Mouse (Mus musculus): ENCODE data around the gene Elf5.
A peak's percentile ranks its signal among the peaks of the same experiment; 100 is the strongest.

Elf5 gene

DNA sequence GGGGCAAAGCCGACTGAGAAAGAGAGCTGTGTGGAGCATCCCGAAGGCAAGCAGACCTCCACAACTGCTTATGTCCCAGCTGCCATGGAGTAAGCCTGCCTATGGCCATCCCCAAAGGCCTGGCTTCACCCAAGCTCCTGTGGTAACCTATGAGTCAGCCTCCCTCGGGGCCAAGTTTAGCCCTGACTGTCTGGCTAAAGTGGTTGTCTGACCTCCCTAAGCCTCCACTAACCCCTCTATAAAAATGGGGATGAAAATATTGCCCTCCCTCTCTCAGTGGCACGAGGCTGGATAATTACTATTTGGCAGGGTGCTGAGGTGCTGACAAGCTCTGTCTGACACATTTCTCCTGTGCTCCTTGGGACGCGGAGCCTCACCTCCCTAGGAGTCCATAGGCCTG lies at the start of gene Elf5:
Gene Elf5, plus strand, starts transcription at position 341 of the 400 bp plus-strand sequence.
- no peak for DNase-seq (ENCODE audit: low spot score in 2 of 2)

- DNase-seq (ENCODE audit: low spot score in 2 of 2), result no peak
Observed at GRCm38 (mm10) chr2:103372541-103372940, 38.9 kb upstream of the Elf5 start.

DNA sequence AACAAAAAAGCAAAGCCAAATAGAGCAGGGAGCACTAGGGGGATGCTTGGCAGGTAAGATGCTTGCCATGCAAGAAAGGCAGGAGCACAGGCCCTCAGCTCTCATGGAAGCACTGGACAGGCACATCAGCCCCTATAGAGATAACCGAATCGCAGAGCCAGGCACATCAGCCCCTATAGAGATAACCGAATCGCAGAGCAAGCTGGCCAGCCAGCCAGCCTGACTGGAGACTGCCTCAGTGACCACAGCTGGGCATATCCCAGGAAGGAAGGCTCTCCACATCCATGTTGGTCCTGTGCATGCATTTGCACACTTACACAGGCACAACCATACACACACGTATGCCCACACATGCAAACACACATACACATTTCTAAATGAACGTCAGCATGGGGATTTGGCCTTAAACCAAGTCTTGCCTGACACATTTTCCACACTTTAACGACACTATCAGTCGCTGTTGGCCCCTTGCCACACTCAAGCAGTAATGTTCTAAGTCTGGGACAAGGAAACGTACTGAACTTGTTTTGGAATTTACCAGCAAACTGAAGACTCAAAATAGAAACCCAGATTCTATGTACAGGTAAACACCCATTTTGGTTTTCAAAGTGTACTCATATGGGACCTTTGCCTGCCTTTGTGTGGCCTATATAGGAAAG lies 31.9 kb upstream of the Elf5 start:
- DNase-seq (ENCODE audit: low spot score in 2 of 2), result no peak

- DNase-seq (ENCODE audit: low spot score in 2 of 2), result no peak
Observed at GRCm38 (mm10) chr2:103382174-103382573, 29.3 kb upstream of the Elf5 start.

GRCm38 (mm10) chr2:103387881-103388280 lies 23.6 kb upstream of the Elf5 start:
- DNase-seq (ENCODE audit: low spot score in 2 of 2), result no peak

DNA sequence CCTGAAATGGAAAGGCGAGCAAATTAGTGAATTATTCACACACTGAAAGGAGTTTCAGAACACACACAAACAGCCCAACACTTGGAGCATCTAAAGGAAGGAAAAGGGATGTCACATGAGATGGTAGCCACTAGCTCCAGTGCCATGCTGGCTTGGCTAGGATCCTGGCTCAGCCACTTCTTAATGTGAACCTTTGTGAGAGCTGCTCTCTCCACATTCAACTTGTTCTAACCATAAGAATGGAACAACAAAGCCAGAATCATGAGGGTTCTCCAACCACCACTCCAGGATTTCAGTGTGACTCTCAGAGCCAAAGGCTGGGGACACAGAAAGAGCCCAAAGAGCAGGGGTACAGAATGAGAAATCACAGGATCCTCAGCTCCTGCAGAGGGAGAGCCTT lies 23.2 kb upstream of the Elf5 start:
- DNase-seq (ENCODE audit: low spot score in 2 of 2), result no peak

DNA sequence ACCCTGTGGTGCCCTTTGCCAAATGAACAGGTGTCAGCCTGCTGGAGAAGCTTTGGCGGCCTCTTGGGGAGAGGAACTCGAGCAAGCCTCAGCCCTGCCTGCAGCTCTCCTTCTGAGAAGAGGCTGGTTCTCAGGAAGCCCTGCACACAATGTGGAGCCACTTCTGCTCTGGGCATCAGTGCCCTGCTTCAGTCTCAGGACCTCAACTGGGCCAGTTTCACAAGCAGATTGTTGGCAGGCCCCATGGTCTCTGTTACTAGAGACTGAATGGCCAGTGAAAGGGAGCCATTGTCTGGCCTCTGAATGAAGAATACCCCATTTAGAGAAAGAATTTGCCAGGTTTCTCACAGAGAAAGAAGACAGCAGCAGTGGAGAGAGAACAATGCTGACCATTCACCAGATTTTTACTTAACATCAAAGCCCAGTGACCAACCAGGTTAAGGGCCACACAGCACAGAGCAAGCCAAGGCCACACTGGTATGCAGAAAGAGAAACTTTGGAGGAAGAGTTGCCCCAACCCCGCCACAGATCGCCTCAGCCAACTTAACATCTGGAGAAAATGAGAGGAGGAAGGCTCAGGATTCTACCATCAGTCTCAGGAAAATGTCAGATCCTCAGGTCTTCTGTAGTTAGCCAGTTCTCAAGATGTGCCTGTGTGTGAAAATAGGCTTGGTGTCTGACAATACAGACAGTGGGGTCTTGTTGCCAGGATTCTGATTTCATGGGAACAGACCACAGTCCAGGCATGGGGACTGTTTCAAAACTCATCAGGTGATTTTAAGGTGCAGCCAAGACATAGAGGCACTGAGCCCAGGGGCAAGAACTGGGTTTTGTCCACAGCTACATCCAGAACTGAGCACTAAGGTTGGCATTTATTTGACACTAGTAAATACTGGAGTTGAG lies 21.2 kb upstream of the Elf5 start:
- DNase-seq (ENCODE audit: low spot score in 2 of 2), result no peak

DNA sequence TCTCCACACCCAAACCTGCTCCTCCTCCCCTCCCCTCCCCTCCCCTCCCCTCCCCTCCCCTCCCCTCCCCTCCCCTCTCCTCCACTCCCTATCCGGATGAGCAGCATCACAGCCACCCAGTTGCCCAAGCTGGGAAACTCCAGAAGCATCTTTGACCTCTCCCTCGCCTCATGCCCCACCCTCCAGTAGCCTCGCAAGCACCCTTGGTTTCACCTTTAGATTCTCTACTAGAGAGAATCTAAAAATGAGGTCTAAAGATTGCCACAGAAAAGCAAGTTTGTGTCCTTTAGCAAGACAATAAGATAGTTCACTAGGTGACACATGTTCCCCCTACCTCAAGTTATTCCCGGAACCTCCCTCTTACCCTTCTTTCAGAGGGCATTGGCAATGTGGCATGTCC lies 19.9 kb upstream of the Elf5 start:
- no peak for DNase-seq (ENCODE audit: low spot score in 2 of 2)

- DNase-seq (ENCODE audit: low spot score in 2 of 2), result no peak
Observed at GRCm38 (mm10) chr2:103398110-103398509, 13.4 kb upstream of the Elf5 start.

DNA sequence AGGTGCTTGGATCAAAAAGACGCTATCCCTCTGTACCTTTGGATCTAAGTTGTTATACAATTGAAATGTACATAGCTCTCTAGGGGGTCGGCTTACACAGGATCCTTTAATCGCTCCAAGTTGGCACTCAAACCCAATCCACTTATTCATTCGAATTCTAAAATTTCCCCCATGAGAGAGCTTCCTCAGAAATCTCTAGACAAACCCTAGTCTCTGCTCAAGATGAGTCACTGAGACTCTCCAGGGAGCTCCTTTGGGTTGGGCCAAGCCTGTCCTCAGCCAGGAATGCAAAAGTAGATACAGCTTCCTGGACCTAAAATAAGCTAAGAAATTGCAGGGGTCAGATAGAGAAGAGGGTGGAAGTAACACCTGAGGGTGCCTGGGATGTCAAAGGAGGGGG lies 10.8 kb upstream of the Elf5 start:
- no peak for DNase-seq (ENCODE audit: low spot score in 2 of 2)

DNA sequence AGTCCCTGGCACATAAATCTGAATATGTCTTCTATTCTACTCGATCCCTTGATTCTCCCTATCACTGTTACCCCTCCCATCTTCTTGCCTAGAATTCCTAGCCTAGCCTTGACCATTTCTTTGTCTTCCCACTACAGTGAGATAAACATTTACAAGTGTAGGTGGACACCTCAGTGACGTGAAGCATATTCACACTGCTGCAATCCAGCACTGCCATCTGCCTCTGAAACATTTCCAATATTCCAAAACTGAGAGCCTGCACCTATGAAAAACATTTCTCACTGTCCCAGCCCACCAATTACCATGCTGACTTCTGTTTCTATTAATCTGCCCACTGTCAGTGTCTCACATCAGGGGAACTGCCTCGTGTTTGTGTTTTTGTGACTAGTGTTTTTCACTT lies 5.2 kb upstream of the Elf5 start:
- DNase-seq (ENCODE audit: low spot score in 2 of 2), result no peak

GRCm38 (mm10) chr2:103411816-103412215 lies 328 bp downstream of the Elf5 start:
- DNase-seq (ENCODE audit: low spot score in 2 of 2), result no peak

DNA sequence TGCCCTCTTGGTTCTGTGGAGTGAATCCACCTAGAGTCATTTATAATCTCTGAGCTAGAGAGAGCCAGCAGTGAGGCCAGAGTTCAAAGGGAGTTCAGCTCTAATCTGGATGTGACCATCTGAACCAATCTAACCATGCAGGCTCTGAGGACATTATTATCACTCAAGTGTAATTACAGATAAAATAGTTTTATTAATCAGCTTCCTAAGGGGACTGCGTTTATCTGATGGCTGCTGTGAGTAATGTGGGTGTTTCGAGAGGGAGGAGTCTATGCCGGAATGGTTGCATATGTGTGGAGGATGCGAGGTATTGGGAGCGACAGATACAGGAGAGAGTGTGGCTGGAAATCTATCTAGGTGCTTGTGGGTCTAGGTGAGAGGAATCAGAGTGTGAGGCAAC lies 1.9 kb downstream of the Elf5 start:
- DNase-seq (ENCODE audit: low spot score in 2 of 2), result no peak

DNA sequence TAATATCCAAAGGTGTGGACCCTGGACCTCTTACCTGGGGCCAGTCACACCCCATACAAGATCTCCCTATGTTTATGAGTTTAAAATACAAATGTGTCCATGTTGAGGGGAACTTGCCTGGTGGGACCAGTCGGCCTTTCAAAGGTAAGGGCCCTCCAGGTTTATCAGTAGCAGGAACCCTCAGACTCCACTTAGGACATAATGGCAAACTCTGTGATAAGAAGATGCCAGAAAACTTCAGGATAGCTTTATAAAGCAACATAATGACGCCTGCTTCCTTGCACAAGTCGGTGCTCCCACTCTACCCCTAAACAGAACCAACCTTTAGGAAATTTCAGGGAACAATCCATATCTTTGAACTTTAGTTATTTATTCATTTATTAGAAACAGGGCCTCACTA lies 4.3 kb downstream of the Elf5 start:
- no peak for DNase-seq (ENCODE audit: low spot score in 2 of 2)

DNA sequence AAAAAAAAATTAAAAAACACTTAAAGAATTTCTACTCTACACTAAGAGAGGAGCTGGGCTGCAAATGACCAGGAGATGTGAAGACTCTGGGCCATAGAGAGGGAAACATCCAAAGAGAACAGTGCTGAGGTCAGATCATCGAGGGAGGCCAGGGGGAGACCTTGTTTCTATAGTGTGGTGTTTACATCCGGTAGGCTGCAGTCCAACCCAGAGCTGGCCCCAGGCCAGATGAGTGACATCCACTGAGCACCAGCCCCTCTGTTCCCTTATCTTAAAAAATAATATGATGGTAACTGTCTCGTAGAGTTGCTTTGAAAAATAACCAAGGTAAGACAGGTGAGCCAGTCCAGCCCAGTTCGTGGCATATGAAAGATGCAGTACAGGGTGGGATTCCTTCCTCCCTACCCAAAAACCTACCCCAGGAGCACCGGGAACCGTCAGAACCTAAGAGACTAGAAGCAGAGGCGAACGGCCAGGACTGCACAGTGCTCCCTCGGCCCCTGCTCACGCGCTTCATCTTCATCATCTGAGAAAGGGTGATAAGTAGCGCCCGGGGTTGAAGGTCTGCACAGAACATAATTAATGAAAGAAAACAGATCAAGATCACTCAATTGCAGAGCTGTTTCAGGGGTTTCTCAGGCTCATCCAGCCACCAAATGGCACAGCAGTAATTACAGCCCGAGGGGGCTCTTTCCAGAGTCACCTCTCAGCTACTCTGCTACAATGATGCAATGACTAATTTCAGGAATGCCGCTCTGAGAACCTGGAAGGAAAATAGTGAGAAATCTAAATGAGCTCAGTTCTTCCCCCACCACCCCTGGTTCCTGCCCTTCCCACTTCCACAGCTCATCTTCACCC lies 9.4 kb downstream of the Elf5 start:
- no peak for DNase-seq (ENCODE audit: low spot score in 2 of 2)

GRCm38 (mm10) chr2:103423884-103424283 lies 12.4 kb downstream of the Elf5 start:
- no peak for DNase-seq (ENCODE audit: low spot score in 2 of 2)

DNA sequence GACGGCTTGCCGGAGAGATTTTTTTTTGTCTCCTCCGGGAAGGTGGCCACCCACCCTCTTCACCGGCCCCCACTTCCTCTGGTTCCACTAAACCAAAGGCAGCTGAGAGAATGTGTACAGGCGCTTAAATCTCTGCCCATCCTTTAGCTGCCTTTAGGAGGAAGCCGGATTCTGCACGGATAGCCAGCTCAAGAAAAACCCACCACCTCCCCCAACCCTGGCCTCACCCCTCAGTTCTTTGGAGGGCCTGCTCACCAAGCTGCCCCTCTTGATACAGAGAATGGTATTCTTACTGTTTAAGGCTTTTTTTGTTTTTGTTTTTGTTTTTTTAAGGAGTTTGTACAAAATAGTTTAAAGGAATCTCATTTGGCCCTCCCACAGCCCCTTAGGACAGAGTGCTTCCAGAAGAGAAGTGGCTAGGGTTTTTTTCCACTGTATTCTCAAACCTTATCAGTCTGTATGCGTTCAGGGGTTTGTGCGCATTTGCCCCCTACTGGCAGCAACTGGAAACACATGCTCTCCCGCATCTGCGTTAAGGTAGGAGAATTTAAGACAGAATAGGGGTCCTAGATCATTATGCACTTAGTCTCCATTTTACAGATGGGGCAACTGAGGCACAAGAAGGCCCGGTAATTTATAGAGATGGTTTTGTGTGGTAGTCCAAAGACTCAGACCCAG lies 13.0 kb downstream of the Elf5 start:
- peak; percentile 25 to 35 for DNase-seq (ENCODE audit: low spot score in 2 of 2)

DNA sequence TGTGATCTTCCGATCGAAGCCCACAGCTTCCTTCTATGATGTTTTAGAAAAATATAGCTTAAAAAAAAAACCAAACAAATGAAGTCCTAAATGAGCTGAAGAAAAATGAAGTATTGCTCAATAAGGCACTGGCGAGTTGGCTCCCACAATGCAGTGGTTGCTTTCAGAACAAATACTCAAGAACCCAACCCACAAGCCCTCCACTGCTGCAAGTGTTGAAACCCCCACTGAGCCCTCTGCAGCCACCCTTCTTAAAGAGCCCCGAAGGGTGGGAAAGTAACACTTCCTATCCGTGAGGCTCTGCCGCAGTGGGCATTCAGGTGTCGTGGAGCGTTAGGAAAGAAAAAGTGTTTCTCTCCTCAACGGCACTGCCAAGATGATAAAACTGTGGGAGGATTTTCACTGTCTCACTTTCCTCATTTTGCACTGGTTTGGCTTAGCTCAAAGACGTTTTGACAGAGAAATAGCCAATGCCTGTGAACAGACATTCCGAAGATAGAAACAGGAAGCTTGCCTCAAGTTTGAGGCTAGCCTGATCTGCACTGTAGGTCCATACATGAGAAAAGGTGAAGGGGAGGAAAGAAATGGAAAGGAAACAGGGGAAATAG lies 14.1 kb downstream of the Elf5 start:
- no peak for DNase-seq (ENCODE audit: low spot score in 2 of 2)

DNA sequence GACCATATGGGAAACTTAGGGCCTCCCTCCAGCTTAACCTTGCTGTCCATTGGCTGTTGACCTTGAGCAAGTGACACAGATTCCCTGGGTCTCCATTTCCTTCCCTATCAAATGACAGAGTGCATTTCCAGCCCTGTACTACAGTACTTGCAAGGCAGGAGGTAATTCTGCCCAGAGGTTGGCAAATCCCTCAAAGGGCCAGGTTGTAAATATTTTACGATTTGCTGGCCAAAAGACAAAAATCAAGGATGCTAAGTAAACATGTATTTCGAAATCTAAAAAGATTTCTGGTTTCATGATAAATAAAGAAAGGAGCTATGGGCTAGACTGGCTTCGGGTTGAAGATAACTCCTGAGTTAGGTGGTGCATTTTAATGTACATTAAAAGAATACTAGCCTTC lies 16.9 kb downstream of the Elf5 start:
- DNase-seq (ENCODE audit: low spot score in 2 of 2), result no peak

DNA sequence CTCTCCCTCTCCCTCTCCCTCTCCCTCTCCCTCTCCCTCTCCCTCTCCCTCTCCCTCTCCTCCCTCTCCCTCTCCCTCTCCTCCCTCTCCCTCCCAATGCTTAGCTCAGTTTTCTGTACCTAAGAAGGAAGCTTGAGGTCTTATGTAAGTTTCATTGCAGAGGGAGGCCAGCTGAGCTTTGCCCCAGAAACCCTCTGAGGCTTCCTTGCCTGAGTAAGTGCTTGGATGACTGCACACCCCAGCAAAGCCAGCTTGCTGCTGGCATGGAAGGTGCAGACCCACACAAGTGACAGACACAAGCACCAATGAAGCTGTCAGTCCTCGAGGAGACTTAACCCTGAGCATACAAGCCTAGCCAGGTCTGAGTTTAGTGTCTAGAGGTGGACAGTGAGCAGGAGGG lies 19.2 kb downstream of the Elf5 start:
- no peak for DNase-seq (ENCODE audit: low spot score in 2 of 2)

- no peak for DNase-seq (ENCODE audit: low spot score in 2 of 2)
Observed at GRCm38 (mm10) chr2:103432695-103433275, 21.3 kb downstream of the Elf5 start.
